Mouse (Mus musculus) gastrocnemius, adult 18-20 months (tissue): Measurements from ENCODE around the gene Efnb3. TPM values are rescaled to one million over a fixed set of nuclear protein-coding genes. Genes with fewer than 3 reads are reported as not detected.
A peak's percentile ranks its signal among the peaks of the same experiment; 100 is the strongest.

Source experiments
- DNase-seq: peaks from one replicate; pipeline ENCODE4 v3.0.0; 2021; ENCODE audit warnings: low spot score
- total RNA-seq, 2 experiments: library from RNA; stranded (reverse); gene quantifications; 2 replicates each; pipeline ENCODE4 v1.2.3; 2021

Efnb3 gene
- total RNA-seq, 2 experiments from 2014 or later, result 0.37 to 0.74 TPM

GRCm38 (mm10) chr11:69584008-69584407 is 24.0 kb upstream of the Efnb3 start:
- DNase-seq, result no peak

GRCm38 (mm10) chr11:69582230-69582805 is 22.3 kb upstream of the Efnb3 start:
- DNase-seq, result no peak

- no peak for DNase-seq
Observed at GRCm38 (mm10) chr11:69581814-69582213, 21.8 kb upstream of the Efnb3 start.

DNA sequence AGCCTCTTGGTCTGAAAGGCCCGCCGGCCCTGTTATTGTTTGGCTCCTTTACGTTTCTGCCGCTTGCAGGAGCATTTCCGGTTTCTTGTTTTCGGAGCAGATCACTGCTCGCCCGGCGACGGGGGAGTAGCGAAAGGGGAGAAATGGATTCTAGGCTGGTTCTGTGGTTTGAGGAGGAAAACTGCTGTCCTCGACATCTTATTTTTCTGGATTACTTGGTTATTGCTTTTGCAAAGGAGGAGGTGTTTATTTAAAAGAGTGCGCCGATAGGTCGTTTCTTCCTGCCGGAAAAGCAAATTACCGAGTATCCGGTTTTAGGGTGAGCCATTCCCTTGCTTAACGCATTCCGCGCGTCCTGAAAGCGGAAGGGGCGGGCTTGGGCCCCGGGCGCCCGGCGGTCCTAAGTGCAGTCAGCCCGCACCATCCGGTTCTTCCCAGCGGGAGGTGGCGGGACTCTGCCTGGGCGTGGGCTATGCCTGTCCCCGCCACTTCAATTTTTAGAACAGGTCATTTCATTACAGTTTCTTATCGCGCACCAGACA is 21.2 kb upstream of the Efnb3 start:
- peak; percentile 90 for DNase-seq

DNA sequence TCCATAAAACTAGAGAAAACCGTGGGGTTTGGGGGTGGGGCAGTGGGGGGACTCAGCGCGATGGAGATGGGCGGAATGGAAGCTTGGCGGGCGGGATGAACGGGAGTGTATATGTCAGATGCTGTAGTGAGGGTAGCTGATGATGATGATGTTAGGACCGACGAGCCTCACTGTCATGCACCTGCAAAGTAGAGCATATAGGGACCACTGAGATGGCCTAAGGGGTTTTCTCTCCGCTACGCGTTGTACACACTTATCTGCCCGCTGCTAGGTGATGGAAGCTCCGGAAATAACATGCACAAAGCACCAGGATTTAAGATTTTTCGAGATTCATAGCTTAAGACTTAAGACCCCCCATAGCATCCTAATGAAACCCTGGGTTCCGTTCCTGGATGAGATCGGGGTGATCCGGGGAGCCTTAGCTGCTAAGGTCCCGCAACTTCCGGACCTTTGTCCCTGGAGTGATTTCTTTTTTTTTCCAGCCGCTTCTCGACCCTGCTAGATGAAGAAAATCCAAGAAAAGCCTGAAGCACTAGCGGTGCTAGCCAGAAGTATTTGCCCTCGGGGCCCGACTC is 20.7 kb upstream of the Efnb3 start:
- DNase-seq, result no peak

DNA sequence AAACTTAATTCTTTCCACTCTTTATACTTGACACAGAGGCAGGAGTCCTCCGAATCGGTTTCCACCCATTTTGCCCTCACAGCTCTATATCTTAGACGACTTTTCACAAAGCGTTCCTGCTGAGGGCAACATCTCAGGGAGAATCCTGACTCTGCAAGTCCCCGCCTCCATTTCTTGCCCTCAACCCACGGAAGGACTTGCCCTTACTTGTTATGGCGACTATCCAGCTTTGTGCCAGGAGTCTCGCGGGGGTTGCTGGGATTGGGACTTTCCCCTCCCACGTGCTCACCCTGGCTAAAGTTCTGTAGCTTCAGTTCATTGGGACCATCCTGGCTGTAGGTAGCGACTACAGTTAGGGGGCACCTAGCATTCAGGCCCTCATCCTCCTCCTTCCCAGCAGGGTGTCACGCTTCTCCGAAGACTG is 20.1 kb upstream of the Efnb3 start, which contains the start of the genes Wrap53 and Trp53:
Gene Wrap53, minus strand, starts transcription at position 165 of the 424 bp plus-strand sequence.
Gene Trp53, plus strand, starts transcription at position 269 of the 424 bp plus-strand sequence.
- peak; percentile 95 for DNase-seq

DNA sequence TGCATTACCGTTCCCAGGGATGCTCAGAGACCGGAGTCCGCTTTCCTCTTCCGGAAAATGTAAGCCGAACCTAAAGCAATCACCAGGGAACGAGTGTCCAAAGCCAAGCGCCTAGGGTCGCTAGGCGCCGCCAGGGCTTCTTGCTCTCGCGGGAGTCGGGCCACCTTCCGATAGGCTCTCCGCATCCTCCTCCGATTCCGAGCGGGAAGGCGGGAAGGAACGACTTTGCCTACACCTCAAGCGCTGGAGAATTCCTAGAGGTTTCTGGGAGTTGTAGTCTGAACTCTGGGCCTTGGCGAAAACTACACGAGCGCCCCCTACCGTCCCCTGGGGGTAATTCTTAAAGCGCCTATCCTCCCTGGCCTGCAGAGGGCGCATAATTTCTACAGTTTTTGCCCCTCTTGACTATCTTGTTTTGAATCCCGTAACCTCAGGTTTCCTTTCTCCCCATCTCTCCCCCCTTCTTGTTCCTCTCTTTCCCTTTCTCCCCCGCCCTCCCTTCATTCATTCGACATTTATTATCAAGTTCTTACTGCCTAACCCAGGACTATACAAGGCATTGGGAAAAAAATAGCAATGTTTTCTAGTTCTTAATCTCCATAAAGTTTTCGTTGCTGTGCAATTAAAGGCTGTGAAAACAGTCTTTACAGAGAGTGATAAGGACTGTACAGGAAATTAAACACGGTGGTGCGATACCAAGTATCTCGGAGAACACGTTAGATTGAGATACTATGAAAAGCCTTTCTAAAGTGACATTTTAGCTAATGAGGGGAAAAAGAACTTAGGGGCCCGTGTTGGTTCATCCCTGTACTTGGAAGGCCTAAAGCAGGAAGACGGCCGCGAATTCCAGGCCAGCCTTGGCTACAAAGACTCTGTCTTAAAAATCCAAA is 19.4 kb upstream of the Efnb3 start:
- DNase-seq, result peak; percentile 97

GRCm38 (mm10) chr11:69578301-69578700 is 18.3 kb upstream of the Efnb3 start:
- DNase-seq, result no peak

- no peak for DNase-seq
Observed at GRCm38 (mm10) chr11:69576307-69576706, 16.3 kb upstream of the Efnb3 start.

DNA sequence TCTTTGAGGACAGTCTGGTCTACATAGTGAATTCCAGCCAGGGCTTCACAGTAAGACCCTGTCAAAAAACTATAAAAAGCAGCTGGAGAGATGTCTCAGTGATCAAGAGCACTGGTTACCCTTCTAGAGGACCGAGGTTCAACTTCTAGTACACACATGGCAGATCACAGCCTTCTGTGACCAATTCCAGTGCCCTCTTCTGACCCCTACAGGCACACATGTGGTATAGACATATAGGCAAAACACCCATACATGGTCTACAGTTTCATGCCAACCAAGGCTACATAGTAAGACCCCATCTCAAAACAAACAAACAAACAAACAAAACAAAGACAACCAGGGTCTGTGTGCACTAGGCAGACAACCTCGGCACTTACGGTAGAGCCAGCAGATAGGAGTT is 15.2 kb upstream of the Efnb3 start:
- no peak for DNase-seq

DNA sequence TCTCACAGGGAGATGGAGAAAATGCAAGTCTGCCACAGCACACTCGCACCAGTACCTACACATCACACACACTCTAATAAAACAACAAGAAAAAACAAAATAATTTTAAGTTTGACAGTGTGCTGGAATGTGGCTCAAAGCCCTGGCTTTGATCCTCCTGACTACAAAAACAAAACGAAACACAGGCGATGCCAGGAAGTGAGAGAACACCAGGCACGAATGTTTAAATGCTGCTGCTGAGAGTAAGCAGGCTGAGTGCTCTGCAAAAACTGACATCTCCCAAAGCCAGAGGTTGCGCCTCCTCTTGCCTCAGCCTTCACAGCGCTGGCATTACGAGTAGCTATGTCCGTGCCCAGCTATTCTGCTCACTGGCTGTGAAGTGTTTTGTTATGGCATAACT is 5.1 kb upstream of the Efnb3 start:
- no peak for DNase-seq

DNA sequence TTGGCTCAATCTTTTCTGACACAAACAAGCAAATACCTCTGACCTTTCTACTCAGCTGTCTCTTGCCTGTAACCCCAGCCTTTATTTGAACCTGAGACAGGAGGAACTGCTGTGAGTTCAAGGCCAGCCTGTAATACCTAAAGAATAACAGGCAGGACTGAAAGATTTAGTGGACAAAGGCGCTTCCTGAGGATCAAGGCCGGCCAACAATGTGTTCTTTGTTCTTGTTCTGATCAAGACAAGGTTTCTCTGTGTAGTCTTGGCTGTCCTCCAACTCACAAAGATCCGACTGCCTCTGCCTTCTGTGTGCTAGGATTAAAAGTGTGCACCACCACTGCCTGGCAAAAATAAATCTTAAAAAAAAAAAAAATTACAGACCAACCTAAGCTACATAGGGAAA is 4.4 kb upstream of the Efnb3 start:
- DNase-seq, result no peak

- no peak for DNase-seq
Observed at GRCm38 (mm10) chr11:69563373-69563772, 3.4 kb upstream of the Efnb3 start.

DNA sequence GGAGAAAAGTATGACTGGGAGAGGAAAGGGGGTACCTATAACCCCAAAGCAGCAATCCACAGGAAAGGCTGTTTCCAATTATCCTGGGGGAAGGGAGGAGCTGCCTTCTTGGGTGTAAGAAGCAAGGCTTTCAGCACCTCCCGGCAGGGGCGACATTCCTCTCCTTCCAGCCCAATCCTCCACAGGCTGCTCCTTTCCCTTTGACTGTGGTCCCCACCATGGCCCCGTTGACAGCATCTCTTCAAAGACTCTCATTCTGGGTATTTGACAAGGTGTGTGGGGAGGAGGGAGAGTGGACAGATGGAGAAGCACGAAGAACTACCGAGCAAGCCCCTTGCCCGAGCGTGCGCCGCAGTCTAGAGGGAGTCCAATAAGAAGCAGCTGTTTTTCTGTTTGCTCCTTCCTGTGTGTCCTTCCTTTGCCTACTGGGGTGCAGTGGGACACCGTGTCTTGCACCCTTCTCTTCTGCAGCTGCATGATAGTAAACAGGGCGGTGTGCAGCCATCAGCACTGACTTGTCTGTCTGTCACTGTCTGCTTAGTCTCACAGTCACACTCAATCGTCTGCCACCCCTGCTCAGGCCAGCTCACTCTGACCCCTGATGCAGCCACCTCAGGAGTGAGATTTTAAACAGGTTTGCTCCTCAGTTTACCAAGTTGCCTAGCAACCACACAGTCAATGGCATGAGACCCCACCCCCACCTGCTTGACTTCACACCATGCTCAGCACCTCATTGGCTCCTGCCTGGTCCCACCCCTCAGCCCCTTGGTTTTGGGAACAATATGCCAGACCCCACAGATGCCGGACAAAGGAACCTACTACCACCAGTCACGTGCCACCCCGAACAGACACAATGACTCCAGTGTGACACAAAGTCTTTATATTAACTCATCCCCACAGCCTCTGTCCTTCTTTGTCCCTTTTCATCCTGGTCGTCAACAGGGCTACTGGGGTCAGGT is 1.2 kb upstream of the Efnb3 start:
- DNase-seq, result no peak

- DNase-seq, result no peak
Observed at GRCm38 (mm10) chr11:69559183-69559582, 822 bp downstream of the Efnb3 start.

GRCm38 (mm10) chr11:69558756-69559155 is 1.2 kb downstream of the Efnb3 start:
- DNase-seq, result no peak

- DNase-seq, result no peak
Observed at GRCm38 (mm10) chr11:69557381-69557958, 2.5 kb downstream of the Efnb3 start.

DNA sequence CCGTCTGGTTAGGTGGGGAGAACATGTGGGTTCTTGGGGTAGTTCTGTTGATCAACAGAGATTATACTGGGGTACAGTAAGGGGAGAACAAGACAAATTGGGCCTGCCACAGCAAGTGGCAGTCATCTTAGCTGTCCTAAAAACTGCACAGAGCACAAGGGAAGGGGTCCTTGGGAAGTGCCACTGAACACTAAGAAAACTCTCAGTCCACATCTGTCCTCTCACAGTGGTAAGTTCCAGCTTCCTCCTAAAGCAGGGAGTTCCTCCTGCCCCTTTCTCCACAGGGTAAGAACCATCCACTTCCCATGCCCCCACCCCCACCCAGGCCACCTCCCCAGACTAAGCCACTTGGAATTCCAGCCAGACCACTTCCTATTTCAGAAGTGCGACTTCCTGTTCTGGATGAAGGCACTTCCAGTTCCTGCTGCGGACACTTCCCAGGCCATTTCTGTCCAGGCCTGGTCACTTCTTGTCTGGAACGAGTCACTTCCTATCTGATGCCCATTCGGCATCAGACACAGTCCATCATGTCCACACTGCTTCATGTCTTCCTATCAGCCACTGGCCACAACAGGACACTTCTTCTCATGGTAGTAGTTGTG is 5.4 kb downstream of the Efnb3 start:
- no peak for DNase-seq

DNA sequence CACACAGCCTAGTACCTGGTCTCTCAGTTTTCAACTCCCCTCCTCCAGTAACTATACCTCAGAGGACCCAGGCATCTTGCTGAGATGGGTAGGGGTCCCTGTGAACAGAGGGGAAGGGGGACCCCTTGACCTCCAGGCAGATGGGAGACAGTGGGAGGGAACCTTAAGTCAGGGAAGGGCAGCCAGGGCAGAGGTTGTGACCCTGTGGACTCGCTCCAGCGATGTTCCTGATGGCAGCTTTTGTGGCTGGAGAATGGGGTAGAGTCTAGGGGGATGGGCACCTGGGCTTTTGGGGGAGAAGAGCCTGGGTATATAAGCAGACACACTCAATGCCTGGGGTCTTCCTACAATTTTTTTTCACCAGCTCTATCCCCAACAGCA is 6.7 kb downstream of the Efnb3 start:
- no peak for DNase-seq

GRCm38 (mm10) chr11:69552622-69553340 is 7.2 kb downstream of the Efnb3 start:
- no peak for DNase-seq
